Mouse (Mus musculus): ENCODE measurements around the gene Fmr1nb. TPM values are rescaled to one million over a fixed set of nuclear protein-coding genes. Genes with fewer than 3 reads are reported as not detected.

The Fmr1nb gene
- not detected in 2 replicates for polyA plus RNA-seq (2015; fragmentation: Nextera tagmentation; extraction: Ambion mirVana)

GRCm38 (mm10) chrX:68761606-68762005, at the start of gene Fmr1nb:
Gene Fmr1nb (plus strand): TSS chrX:68761839.

GRCm38 (mm10) chrX:68821059-68821458, 59.4 kb downstream of the Fmr1nb start, which contains the start of gene Gm14698:
Gene Gm14698 (plus strand): TSS chrX:68821093.

Other genes with a start within 250 kb of the Fmr1nb start
- gene Fmr1, start 83.3 kb upstream of the Fmr1nb start, polyA plus RNA-seq (2015; fragmentation: Nextera tagmentation; extraction: Ambion mirVana): 28.6 and 28.9 TPM in 2 replicates
- 1.5 and 1.9 TPM in 2 replicates for gene Gm14698, start 59.3 kb downstream of the Fmr1nb start, polyA plus RNA-seq (2015; fragmentation: Nextera tagmentation; extraction: Ambion mirVana)
- not detected in 2 replicates for gene Gm6812, start 131.2 kb downstream of the Fmr1nb start, polyA plus RNA-seq (2015; fragmentation: Nextera tagmentation; extraction: Ambion mirVana)